Mouse (Mus musculus): ENCODE data around the gene Mfap2.
A peak's percentile ranks its signal among the peaks of the same experiment; 100 is the strongest.

Gene Mfap2

DNA sequence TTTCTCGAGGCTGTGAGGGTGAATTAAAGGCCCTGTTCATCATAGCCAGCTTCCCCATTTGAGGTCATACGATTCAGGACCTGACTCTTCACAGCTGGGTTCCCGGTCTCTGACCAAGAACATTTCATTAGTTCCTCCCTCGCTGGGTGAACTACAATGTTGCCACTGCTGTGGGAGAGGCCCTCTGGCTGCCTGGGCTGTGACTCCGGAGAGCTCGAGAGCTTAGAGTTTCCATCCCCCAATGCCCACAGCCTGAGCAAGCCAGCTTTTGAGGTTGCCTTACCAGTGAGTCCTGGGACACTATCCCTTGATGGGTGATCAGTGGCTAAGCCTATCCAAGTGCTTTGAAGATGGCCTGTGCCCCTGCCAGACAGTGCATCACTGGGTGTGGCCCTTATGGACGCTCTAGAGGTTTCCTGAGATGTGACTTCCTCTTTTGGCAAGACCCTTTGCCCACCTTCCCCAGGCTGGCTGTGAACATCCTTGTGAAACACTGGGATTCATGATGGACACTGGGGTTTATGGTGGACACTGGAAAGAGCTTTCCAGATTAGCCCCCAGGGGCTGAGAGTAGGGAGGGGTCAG lies 21.4 kb upstream of the Mfap2 start:
- no peak for DNase-seq

DNA sequence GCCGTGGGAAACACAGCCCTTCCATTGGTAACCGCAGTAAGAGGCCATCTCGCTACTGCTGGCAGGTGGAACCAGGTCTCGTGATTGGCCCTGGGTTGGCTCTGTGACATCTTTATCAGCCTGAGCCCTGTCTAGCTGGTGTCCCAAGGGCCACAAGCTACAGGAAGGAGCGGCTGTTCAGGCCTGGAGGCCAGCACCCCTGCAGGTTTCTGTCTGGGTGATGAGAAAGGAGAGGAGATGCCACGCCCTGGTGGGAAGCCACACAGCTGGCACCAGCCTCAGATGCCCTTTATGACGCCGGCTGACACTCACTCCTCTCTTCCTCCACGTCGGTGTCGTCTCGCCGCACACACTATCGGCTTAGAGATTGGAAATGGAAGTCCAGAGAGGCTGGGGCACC lies 20.8 kb upstream of the Mfap2 start:
- no peak for DNase-seq

DNA sequence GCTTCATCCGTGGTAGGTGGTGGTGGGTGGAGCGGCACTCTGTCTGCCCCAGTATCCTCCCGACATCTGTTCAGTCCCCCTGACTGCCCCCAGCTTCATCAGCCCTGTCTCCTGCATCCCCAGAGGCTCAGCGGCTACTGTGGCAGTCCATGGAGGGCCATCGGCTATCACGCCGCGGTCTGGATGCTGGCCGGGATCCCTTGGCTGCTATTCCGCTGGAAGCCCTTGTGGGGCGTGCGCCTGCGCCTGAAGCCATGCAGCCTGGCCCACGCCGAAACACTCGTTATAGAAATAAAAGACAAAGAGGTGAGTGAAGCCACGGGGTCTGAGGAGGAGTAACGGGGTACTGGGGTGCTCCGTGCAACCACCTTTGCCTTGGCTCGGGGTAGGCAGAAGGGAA lies 18.0 kb upstream of the Mfap2 start:
- no peak for DNase-seq

DNA sequence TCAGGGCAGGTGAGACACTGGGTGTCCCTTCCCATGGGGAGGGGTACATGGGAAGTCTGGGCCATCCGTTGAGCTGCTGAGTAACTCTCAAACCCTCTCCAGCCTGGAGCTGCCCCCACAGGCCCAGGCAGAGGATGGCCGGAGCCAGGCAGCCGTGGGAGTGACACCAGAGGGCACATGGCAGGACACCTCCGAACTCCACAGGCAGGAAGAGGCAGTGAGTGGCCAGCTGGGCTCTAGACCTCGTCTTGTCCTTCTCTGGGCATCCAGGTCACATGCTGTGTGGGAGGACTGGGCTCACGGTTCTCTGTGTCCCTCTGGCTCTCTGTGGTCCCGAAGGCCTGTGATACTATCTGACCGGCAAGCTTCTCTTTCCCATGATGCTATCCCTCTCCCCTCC lies 16.4 kb upstream of the Mfap2 start:
- no peak for DNase-seq

DNA sequence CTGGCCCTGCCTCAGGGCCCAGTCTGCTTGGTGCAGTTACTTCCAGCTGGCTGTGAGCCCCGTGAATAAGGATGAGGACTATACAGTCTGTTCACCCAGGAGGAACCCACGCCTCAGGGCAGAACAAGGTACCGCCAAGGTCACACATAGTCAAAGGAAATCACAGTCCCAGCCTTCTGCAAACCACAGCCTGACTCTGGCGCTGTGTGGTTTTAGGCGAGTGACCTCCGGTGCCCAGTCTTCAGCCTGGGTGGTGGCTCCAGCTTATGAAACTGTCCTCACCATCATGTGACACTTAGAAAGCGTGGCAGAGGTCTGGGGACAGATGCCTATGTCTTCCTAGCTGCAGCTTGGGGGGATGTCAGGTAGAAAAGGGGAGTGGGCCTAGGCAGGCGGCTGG lies 14.4 kb upstream of the Mfap2 start:
- DNase-seq, result no peak

DNA sequence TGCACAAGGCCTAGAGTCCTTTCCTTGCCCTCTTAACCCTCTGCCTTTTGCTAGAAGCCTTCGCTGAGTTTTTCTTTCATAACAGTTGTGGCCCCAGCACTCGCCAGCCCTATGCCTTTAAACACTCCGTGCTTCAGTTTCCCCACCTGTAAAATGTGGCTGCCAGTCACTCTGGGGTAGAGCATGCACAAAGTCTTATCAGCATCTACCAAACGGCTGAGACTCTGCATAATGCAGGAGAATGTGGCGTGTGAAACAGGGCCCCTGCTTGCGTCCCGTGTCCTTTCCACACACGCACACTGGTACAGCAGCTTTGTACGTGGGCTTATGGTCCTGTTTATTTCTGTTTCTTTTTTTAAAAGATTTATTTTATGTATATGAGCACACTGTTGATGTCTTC lies 13.4 kb upstream of the Mfap2 start:
- DNase-seq, result no peak

DNA sequence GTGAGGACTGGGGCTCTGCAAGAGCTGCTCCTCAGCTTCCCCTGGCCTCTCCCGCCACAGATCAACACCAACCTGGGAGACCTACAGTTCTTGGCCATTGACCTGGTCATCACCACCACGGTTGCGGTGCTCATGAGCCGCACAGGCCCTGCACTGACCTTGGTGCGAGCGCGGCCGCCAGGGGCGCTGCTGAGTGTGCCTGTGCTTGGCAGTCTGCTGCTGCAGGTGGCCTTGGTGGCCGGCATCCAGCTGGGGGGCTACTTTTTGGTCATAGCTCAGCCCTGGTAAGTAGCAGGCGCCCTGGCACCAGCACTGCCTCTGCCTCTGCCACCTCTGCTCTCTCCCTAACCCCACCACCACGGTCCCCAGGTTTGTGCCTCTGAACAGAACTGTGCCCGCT lies 4.2 kb upstream of the Mfap2 start:
- DNase-seq, result peak; percentile 64

DNA sequence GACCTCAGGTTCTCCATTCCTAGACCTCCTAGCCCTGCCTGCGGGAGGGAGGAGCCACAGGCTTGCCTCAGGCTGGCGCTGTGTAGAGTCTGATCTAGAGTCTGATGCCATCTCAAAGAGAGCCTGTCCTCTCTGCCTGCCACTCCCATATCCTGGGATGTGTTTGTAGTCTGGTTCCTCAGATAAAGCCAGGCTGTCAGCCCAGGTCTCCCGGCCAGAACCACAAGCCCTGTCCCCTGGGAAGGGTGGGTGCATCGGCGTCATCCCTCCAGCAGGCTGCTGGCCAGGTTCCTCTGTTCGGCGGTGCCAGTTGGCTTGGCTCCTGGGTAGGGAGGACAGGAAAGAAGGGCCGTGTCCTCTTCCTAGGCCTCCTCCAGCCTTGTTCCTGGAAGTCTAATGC lies 2.2 kb upstream of the Mfap2 start:
- no peak for DNase-seq

DNA sequence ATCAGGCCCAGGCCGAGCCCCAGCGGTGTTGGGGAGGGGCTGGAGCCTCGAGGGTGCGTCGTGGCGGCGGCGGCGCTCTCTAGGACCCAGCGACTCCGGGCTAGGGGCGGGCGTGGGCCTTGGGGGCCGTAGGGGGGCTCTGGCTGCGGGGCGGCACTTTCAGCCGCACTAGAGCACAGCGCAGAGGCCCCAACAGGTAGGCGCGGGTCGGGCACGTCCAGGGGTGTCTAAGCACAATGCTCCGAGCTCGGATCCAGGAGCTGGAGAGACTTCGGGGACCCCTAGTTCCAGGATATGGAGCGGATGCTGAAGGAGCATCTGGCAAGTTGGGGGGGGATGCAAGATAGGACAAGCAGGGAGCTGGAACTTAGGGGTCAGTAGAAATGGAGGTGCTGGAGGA lies 308 bp downstream of the Mfap2 start:
- DNase-seq, result no peak

DNA sequence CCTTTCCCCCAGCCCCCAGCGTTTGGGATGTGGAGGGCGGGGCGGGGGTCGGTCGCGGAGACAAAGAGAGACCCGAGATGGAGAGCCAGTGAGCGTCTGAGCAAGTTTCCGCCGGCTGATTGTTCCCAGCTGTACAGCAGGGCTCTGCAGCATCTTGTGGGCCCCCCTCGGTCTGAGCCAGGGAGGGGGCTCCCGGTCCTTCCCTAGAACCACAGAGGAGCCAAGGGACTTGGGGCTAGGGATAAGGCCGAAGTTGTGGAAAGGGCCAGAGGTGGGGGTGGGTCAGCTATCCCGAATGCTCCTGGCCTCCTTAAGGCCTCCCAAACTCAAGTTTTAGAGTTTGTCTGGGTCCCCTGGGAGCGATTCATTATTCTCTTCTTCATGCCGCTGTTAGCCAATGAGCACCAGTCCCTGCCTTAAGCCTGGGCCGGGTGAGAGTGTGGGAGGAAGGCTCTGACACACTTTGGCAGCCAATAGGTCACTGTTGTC lies 767 bp downstream of the Mfap2 start:
- no peak for DNase-seq

DNA sequence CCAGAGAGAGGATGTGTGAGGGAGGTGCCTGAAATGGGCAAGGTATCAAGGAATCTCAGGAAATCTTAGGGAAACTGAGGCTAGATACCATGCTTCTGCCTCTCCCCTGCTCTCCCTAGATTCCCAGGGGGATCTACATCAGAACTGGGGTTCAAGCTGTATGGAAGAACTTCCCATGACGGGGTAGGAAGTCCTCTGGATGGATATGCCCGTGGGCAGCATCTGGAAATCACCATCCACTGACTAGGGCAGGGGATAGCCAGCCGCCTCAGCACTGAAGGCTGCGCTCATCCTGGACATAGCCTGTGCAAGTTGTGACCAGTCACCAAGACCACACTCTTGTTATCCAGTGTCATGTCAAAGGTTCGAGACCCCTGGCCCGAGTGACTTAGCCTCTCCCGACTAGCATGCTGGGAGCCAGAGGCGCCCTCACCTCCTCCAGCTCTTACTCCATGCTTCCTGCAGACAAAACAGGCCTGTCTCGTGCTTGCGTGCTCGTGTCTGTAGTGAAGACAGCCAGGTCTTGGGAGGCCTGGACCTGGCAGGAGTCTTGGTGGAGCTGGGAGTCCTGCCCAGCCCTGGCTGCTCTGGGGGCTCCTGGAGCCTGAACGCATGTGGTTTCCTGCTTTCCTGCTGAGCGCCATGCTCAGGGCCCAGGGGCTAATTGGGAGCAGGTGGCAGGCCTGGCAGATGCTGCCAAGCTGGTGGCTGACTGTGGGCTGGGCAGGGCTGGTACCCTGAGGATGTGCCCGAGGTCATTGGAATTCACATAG lies 1.5 kb downstream of the Mfap2 start:
- peak; percentile 69 for DNase-seq

DNA sequence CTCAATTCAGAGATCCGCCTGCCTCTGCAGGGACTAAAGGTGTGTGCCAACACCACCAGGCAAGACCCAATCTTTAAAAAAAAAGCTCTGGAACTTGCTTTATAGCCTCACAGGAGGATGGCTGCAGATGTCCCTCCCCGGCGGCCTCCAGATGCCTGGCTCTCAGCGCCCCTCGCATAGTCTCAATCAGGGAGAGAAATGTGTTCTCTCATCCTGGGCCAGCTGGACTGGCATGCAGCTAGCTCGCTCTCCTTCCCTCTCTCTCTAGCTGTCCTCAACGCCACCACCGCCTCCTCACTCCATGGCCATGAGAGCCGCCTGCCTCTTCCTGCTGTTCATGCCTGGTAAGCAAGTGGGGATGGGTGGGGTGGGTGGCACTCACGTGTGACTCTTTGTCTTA lies 2.3 kb downstream of the Mfap2 start:
- no peak for DNase-seq

DNA sequence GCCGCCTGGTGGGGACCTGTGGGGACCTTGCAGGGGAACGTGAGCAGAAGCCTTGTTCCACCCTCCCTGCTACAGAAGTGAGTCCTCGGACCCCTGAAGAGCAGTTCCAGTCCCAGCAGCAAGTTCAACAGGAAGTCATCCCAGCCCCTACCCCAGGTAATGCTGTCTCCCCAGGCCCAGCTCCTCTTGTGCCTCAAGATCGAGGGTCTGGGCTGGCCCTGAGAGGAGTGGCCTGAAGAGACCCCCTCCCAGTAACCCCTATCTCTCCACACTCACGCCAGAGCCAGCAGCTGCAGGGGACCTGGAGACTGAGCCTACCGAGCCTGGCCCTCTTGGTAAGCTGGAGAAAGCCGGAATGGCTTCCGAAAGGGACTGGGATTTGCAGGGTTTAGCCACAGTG lies 3.9 kb downstream of the Mfap2 start:
- no peak for DNase-seq

DNA sequence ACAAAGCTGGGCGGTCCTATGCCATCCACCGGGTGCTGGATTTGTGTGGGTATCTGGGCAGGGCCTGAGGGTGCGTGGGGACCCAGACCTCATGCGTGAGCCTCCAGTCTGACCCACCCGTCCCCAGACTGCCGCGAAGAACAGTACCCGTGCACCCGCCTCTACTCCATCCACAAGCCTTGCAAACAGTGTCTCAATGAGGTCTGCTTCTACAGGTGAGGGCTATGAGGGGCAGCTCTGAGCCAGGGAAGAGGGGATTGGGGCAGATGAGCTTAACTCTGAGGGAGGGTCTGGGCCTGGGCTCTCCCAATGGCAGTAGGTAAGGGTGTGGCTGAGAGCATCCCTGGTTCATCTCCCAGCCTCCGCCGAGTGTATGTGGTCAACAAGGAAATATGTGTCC lies 4.6 kb downstream of the Mfap2 start:
- no peak for DNase-seq

DNA sequence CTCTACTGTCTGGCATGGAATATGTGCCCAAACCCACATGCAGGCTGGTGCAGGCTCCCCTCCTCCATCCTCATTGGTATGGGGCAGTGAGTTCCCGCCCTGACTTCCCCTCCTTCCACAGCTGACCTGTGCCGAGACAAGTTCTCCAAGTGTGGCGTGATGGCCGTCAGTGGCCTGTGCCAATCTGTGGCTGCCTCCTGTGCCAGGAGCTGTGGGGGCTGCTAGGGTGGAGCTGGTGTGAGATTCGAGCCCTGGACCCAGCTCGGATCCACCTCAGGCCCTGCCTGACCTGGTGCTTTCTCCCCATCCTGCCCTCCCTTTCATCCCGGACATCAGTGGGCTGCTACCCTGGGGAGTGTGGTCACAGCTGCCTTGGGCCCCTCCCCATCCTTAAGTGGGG lies 5.1 kb downstream of the Mfap2 start:
- no peak for DNase-seq

DNA sequence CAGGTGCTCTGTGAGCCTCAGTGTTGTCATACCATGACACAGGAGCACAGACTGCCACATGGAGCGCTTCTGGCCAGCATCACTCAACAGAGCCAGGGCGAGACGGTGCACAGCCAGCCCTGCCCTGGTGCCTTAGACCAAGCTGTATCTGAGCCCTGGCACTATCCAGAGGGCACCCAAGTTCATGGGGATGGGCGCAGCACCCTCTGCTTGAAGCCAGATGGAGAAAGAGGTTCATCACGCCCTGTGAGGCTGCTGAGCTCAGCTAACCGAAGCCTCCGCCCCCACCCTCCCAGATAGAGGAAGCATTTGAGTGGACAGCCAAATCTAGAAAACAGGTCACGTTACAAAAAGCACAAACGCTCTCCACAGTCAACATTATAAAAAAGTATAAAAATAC lies 6.1 kb downstream of the Mfap2 start:
- DNase-seq, result no peak

DNA sequence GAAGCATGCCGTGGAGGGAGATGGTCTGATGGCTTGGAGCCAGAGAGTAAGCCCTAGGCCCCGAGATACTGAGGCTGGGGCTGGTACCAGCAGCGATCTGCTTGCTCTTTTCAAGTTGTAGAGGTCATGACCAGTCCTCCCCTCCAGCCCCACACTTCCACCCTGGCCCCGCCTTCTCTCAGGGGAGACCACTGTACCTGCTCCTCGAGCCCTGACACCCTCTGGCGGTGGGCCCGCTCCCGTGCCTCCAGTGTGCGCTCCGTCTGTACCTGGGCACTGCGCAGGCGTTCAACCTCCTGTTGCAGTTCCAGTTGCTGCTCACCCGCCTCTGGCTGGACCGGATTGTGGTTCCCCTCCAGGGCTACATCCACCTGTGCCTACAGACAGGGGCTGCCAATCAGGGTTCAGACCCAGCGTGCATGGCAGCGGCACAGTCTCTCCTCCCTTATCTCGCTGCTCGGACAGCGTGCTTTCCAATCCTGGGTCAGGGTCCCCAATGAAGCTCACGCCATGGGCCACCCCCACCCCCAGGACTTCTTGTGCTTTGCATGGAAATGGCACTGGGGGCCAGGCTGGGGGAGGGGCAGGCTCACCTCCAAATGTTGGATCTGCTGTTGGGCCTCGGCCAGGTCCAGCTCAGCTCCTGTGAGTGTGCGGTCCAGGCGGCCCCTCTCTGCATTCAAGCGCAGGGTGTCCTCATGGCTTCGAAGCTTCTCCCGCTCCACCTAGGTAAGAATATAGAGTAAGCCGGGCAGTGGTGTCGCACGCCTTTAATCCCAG lies 7.6 kb downstream of the Mfap2 start:
- DNase-seq, result no peak

DNA sequence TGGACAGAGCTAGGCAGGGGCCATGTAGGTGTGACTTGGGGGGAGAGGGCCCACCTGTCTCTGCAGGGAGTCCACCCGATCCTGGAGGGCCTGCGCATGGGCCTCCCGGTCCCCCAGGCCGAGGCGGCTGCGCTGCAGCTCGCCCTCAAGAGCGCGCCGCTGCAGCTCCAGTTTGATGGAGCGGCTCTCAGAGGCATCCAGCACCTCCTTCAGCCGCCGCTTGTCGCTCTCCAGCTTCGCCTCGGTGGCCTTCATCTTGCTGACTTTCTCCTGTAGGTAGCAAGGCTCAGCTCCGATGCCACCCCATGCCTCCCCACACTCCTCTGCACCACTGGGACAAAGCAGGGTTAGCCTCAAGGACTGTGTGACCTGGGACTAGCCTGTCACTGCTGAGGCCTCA lies 10.0 kb downstream of the Mfap2 start:
- no peak for DNase-seq

DNA sequence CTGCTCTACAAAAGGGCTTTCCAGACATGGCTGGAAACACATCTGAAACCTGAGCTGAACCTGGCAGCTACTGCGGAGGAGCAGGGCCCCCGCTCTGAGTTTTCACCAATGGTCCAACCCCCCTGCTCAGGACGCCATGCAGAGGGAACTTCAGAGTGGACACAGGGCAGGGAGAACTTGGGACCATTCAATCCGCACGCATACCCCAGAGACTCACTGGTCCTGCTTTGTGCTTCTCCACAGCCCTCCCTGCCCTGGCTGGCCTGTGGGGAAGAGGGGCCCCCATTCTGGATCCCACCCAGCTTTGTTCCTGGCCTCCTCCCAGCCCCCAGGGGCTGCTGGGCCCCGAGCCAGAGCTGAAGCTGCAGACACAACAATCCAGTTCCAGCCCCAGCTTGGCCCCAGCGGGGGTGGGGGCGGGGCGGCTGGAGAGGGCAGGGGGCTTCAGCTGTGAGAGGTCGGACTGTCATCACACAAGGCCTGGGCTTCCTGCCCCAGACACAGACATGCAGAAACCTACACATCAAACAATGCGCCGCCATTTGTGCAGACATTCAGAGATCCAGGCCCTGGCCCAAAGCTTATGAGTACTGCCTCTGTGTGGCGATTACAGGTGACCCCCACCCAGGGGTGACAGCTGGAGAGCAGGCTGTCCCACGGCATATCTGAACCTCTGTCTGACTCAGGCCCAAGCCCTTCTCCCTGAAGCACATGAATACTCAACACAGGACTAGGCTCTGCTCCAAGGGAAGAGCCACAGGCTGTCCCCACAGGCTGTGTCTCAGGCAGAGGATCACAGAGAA lies 10.8 kb downstream of the Mfap2 start:
- no peak for DNase-seq

DNA sequence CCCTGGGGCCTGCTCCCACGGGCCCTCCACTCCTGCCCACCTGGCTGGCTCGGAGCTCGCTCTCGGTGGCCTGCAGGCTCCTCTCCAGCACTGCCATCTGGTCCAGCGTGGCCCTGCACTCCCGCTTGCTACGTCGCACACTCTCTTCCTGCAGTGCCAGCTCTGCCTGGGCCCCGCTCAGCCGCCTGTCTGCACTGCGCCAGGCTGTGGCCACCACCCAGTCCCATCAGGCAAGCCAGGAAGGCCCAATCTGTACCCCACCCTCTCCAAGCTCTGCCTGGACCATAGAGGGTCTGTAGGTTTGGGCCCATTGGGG lies 11.4 kb downstream of the Mfap2 start:
- DNase-seq, result peak; percentile 60

DNA sequence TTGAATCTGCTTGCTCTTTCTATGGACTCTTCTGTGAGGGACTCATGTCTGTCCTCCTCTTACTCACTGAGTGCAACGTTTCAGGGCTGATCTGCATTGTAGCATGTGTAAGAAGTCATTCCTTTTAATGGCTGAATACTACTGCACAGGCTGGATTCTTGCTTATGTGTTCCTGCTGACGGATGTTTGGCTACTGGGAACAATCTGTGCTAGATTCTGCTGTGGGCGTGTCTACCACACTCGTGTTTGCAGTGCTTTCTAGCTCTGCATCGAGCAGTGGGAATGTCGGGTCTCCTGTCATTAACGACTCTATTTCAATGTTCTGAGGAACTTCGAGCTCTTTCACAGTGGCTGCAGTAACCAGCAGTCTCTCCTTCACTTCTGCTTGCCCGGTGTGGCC lies 13.8 kb downstream of the Mfap2 start:
- DNase-seq, result no peak

DNA sequence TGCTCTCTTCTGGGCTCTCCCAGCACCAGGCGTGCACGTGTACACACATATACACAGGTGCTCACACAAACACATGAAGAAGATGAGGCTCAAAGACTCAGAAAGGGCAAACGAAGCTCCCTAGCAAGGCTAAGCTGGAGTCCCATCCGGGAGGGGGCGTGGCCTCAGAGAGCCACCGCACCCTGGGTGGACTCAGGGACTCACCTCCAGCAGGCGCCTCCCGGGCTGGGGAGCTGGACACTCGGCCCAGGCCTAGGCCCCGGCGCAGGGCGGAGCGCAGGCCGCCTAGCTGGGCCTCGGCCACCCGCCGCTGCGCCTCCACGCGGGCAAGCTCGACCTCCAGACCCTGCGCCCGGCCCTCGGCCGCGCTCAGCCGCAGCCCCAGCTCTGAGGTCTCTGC lies 14.8 kb downstream of the Mfap2 start:
- no peak for DNase-seq

DNA sequence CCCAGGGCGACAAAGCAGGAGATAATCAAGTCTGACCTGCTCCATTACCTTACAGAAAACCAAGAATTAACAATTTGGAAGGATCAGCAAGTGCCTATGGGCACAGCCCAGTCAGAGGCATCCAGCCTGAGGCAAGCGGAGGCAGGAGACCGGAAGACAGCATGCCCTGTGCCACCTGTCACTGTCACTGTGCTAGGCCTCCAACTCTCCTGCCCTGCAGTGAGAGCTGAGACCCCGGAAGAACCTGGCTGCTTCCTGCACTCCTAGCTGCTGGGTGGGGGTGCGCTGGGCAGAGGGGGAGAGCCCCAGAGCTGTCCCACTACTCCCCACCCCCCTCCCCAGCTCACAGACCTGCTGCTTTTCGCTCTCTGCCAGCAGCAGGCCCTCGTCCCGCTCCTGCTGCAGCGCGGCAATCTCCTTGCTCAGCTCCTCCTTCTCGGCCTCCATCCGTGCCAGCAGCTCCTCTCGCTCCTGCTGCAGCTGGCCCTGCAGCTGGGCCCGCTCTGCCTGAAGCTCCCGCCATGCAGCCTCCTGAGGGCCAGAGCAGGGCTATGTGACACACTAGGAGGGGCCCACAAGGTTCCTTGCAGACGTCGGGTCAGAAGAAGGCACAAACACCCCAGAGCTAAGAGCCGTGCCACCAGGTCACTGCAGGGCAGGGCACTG lies 20.5 kb downstream of the Mfap2 start:
- DNase-seq, result no peak

Measured in cerebellum, adult 11 months (tissue).